Mouse (Mus musculus): ENCODE measurements around the gene Trappc2.

DNA sequence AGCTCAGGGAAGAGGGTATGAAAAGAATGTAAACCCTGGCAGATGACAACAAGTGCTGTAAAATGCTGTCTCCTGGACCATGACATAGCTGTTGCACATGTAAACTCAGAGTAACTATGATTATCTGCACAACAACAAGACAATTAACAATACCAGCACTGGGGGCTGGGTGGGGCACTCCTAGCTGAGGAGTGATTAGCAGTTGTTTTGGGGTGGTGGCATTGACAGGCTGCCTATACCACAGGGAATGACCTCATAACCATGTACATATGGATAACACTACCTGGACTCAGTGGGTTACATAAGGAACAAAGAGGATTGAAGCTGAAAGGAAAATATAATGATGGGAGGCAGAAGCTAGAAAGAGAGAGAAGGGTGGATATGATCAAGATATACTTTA lies 32.5 kb upstream of the Trappc2 start:
- TF ChIP-seq CTCF (IDR thresholded peaks at IDR 0.05; ENCODE audit: low read depth) (no peak), EP300 (IDR thresholded peaks at IDR 0.05; ENCODE audit: low read depth) (no peak)

Measured in heart, postnatal 0 days (tissue).